Mouse (Mus musculus): ENCODE measurements around the gene Arl4d. TPM values are rescaled to one million over a fixed set of nuclear protein-coding genes. Genes with fewer than 3 reads are reported as not detected.

The Arl4d gene
- polyA plus RNA-seq, 1 experiment from 2014 or later = 4.9 TPM

DNA sequence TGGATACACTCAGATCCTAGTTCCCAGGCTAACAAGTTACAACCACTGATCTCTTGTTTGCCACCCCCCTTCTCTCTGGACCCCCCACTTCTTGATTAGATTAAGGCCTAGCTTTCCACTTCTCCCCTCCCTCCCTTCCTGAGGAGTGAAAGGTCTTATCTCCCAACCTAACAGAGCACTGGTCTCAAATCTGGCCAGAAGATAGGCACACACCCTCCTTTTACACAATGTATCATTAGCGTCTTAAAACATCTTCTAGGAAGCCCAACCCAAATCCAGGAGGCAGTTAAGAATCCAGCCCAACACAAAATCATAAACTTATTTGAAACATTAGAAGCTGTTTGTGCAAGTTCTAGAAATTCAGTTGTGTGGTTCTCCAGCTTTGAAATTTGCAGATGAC, 5.0 kb downstream of the Arl4d start:
- H3K27ac ChIP-seq = no peak overlapping the region

DNA sequence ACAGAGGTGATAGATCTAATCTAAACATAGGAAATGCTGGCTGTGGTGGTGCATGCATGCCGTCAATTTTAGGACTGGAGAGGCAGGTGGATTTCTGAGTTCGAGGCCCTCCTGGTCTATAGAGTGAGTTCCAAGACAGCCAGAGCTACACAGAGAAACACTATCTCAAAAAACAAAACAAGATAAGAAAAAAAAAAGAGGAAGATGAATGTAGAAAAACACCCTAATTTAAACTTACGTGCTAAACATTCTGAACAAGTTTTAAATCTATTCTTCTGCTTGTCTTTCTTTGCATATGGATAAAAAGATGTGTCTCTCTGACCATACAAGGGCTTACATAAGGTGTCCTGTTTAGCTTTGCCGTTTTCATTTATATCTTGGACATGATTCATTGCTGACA, 5.9 kb downstream of the Arl4d start:
- Histone ChIP-seq H3K36me3 (no peaks in the 10 kb centered on the region), H3K4me2 (no peak overlapping the region), H3K27ac (no peak overlapping the region), H3K4me3 (no peak overlapping the region), H3K4me1 (peaks cover 30% of the 10 kb centered on the region), H3K9ac (no peak overlapping the region), H3K27me3 (no peaks in the 10 kb centered on the region), H3K9me3 (no peaks in the 10 kb centered on the region)
- 74% methylated on average over 4 of the region's 4 CpGs for WGBS
- no peak for ATAC-seq (ENCODE audit: borderline replicate concordance, extremely low read depth, low FRiP score, low TSS enrichment)

More for the DNA sequence above, 5.0 kb downstream of the Arl4d start:
- H3K9ac ChIP-seq = no peak overlapping the region
- no peak overlapping the region for H3K4me2 ChIP-seq
- no peak overlapping the region for H3K4me3 ChIP-seq
- H3K36me3 ChIP-seq = no peaks in the 10 kb centered on the region
- ATAC-seq (ENCODE audit: borderline replicate concordance, extremely low read depth, low FRiP score, low TSS enrichment) = no peak
- WGBS = 59% methylated on average over 1 of the region's 1 CpGs
- H3K4me1 ChIP-seq = peaks cover 34% of the 10 kb centered on the region
- no peaks in the 10 kb centered on the region for H3K27me3 ChIP-seq
- H3K9me3 ChIP-seq = no peaks in the 10 kb centered on the region

DNA sequence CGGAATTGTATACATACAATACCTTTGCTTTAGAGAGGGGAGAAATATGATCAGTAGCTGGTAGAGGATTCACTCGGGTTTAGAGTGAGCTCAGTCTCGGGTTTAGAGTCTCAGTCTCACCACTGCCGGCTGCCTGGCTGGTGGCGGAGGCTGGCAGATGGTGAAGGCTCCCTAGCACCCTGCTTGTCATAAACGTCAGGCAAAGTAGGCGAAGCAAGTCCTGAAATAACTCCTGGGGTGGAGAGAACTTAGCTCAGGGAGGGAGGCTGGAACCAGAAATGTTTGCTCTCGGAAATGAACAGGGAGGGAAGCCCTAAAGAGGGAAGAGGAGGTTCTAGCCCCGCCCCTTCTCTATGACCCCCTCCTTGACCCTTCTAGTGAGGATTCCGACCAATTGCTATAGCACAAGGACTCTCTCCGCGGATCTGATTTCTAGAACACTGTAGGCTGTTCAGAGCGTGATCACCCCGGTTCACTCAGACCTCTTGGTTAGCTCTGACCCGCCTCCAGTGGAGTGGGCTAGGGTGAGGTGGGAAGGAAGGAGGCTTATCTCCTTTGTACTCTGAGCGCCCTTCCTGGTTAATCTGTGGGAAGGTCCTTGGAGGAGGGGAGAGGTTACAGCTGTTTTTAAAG, 7.8 kb downstream of the Arl4d start:
- 11% methylated on average over 16 of the region's 16 CpGs for WGBS
- ATAC-seq (ENCODE audit: borderline replicate concordance, extremely low read depth, low FRiP score, low TSS enrichment) = peak; percentile 62
- Histone ChIP-seq H3K9me3 (no peaks in the 10 kb centered on the region), H3K36me3 (no peaks in the 10 kb centered on the region), H3K4me2 (peak overlapping the region; percentile 34), H3K9ac (0 out of 2 replicates have a peak overlapping the region, but pooled peaks have one; percentile 2), H3K27me3 (no peaks in the 10 kb centered on the region), H3K27ac (peak overlapping the region; percentile 76), H3K4me3 (no peak overlapping the region), H3K4me1 (peaks cover 20% of the 10 kb centered on the region)

DNA sequence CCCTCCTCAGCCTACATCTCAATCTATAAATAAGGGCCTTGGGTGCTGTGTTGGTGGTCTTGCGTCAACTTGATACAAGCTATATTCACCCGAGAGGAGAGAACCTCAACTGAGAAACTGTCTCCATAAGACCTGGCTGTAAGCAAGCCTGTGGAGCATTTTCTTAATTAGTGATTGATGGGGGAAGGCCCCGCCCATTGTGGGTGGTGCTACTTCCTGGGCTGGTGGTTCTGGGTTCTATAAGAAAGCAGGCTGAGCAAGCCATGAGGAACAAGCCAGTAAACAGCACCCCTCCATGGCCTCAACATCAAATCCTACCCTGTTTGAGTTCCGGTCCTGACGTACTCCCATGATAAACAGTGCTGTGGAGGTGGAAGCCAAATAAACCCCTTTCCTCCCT, 8.8 kb downstream of the Arl4d start:
- no peaks in the 10 kb centered on the region for H3K36me3 ChIP-seq
- H3K4me3 ChIP-seq = no peak overlapping the region
- H3K27me3 ChIP-seq = no peaks in the 10 kb centered on the region
- WGBS = 87% methylated on average over 5 of the region's 5 CpGs
- no peak for ATAC-seq (ENCODE audit: borderline replicate concordance, extremely low read depth, low FRiP score, low TSS enrichment)
- H3K27ac ChIP-seq = 0 out of 2 replicates have a peak overlapping the region, but pooled peaks have one; percentile 76
- no peak overlapping the region for H3K9ac ChIP-seq
- no peaks in the 10 kb centered on the region for H3K9me3 ChIP-seq
- H3K4me1 ChIP-seq = peaks cover 11% of the 10 kb centered on the region
- H3K4me2 ChIP-seq = no peak overlapping the region

DNA sequence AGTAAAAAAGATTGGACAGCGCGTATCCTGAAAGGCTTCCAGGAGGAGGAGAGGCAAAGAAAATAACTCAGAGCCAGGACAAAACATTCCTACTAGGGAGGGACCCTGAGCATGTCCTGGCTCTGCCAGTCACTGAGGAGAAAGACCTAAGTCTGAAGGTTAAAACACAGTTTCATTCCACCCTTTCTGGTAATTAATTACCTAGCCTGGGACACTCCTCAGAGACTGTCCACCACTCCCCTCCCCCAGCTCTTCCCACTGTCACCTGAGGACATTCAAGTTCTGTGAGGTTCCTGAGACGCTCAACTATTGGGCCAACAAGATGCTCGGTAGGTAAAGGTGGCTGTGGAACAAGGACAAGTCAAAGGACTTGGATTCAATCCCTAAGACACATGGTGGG, 10.0 kb downstream of the Arl4d start:
- no peaks in the 10 kb centered on the region for H3K9me3 ChIP-seq
- 84% methylated on average over 4 of the region's 4 CpGs for WGBS
- peaks cover 8% of the 10 kb centered on the region for H3K4me1 ChIP-seq
- H3K4me2 ChIP-seq = no peak overlapping the region
- H3K9ac ChIP-seq = no peak overlapping the region
- no peak for ATAC-seq (ENCODE audit: borderline replicate concordance, extremely low read depth, low FRiP score, low TSS enrichment)
- H3K4me3 ChIP-seq = no peak overlapping the region
- no peaks in the 10 kb centered on the region for H3K27me3 ChIP-seq
- no peaks in the 10 kb centered on the region for H3K36me3 ChIP-seq
- no peak overlapping the region for H3K27ac ChIP-seq

DNA sequence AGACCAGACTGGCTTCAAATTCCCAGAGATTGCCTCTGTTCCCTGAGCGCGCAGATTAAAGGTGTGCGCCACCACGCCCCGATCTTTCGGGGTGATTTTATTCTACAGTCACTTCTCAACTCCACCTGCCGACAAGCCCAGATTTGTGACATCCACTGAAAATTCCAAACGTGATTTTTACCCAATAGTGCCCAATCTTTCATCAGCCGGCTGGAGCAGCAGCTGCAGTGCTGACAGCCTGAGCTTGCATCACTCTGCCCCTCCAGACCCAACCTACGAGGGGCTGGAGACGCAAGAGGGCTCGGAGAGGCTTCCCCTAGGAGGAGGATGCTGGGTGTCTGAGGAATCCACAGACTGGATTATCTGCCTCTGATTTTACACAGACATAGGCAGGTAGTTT, 12.3 kb downstream of the Arl4d start:
- H3K4me3 ChIP-seq = no peak overlapping the region
- no peak overlapping the region for H3K9ac ChIP-seq
- WGBS = 70% methylated on average over 12 of the region's 12 CpGs
- H3K27me3 ChIP-seq = no peaks in the 10 kb centered on the region
- H3K4me1 ChIP-seq = peaks cover 8% of the 10 kb centered on the region
- H3K27ac ChIP-seq = no peak overlapping the region
- no peaks in the 10 kb centered on the region for H3K9me3 ChIP-seq
- no peaks in the 10 kb centered on the region for H3K36me3 ChIP-seq
- no peak overlapping the region for H3K4me2 ChIP-seq
- ATAC-seq (ENCODE audit: borderline replicate concordance, extremely low read depth, low FRiP score, low TSS enrichment) = no peak

DNA sequence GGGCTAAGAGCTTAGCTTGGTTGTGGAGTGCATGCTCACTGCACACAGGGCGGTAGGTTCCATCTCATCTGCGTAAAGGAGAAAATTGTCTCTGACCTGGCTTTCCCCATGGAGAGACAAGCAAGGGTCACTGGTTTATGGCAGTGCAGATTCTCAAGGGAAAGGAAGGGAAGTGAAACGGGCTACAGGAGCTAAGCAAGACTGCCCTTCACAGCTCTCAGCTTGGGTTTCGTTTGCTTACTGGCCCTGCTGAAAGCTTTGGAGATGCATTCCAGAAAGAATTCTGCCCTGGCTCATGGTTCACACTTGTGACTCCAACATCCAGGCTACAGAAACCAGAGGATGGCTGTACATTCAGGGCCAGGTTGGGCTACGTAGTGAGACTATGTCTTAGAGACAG, 13.4 kb downstream of the Arl4d start:
- WGBS = 74% methylated on average over 5 of the region's 5 CpGs
- no peak overlapping the region for H3K9ac ChIP-seq
- H3K27ac ChIP-seq = no peak overlapping the region
- H3K4me1 ChIP-seq = no peaks in the 10 kb centered on the region
- no peak for ATAC-seq (ENCODE audit: borderline replicate concordance, extremely low read depth, low FRiP score, low TSS enrichment)
- H3K4me3 ChIP-seq = no peak overlapping the region
- no peak overlapping the region for H3K4me2 ChIP-seq
- H3K36me3 ChIP-seq = no peaks in the 10 kb centered on the region
- no peaks in the 10 kb centered on the region for H3K9me3 ChIP-seq
- H3K27me3 ChIP-seq = no peaks in the 10 kb centered on the region

DNA sequence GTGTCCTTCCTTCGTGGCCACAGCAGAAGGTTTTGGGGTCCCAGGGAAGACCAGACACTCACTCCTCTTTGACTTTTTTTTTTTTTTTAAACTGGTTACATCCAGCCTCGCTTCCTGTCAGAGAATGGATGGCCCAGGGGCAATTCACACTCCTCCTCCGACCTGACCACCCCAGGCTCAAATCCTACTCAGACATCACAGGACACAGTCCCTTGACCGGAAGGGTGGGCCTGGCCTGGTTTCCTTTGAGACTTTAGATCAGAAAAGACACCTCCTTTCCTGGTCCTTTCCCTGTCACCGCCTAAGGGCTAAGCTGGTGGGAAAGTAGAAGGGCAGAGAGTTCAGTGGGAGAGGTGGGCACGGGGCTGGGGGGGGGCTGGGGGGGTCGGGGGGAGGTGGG, 14.6 kb downstream of the Arl4d start:
- ATAC-seq (ENCODE audit: borderline replicate concordance, extremely low read depth, low FRiP score, low TSS enrichment) = no peak
- Histone ChIP-seq H3K4me3 (no peak overlapping the region), H3K9ac (no peak overlapping the region), H3K4me2 (no peak overlapping the region), H3K27ac (no peak overlapping the region), H3K36me3 (no peaks in the 10 kb centered on the region), H3K27me3 (no peaks in the 10 kb centered on the region), H3K9me3 (no peaks in the 10 kb centered on the region), H3K4me1 (no peaks in the 10 kb centered on the region)
- 41% methylated on average over 5 of the region's 7 CpGs for WGBS

DNA sequence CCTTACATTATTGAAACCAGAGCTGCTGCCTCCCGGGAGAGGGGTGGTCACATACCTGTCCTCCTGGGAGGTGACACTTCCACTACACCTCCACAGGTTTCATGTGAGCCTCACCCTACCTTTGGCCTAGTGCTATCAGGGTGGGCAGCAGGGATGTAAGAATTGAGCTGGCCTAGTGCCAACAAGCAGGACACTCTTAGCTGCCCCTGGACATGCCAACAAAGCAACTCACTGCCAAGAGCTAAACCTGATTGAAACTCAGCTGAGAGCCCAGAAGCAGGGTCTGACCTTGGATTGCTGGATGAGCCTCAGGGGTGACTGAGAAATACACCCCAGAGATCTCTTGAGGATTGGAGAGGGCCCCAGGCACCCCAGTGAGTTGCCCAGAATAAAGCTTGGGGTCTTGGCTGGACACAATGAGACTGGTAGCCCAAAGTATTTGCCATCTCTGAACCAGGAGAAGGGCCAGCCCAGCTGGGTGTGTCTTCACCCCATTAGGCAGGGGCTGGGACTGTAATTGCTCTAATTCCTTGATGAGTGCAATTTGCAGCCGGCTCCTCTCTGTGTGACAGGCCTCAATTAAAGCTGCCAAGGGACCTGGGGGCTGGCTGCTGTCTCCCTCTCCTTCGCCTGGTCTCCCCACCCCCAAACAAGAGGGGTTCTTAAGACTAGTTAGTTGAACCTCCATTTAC, 15.4 kb downstream of the Arl4d start:
- 46% methylated on average over 3 of the region's 3 CpGs for whole genome bisulfite sequencing
- no peaks in the 10 kb centered on the region for H3K9me3 ChIP-seq
- no peaks in the 10 kb centered on the region for H3K27me3 ChIP-seq
- H3K9ac ChIP-seq = no peak overlapping the region
- no peak overlapping the region for H3K4me3 ChIP-seq
- H3K4me2 ChIP-seq = no peak overlapping the region
- no peak overlapping the region for H3K27ac ChIP-seq
- no peaks in the 10 kb centered on the region for H3K4me1 ChIP-seq
- H3K36me3 ChIP-seq = no peaks in the 10 kb centered on the region
- no peak for ATAC-seq (ENCODE audit: borderline replicate concordance, extremely low read depth, low FRiP score, low TSS enrichment)

DNA sequence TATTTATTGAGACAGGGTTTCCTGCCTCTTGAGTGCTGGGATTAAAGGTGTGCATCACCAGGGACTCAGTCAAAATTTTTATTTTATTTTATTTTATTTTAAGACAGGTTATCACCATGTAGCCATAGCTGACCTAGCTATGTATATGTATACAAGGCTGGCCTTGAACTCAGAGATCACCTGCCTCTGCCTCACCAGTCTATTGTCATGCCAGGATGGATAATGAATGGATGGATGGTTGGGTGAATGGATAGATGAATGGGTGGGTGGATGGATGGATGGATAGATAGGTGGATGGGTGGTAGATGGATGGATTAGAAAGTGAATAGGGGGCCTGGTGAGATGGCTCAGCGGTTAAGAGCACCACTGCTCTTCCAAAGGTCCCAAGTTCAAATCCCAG, 16.6 kb downstream of the Arl4d start:
- Histone ChIP-seq H3K9me3 (no peaks in the 10 kb centered on the region), H3K27me3 (no peaks in the 10 kb centered on the region), H3K4me2 (no peak overlapping the region), H3K4me3 (no peak overlapping the region), H3K27ac (no peak overlapping the region), H3K9ac (no peak overlapping the region), H3K36me3 (no peaks in the 10 kb centered on the region), H3K4me1 (no peaks in the 10 kb centered on the region)
- ATAC-seq (ENCODE audit: borderline replicate concordance, extremely low read depth, low FRiP score, low TSS enrichment) = no peak
- WGBS = 87% methylated on average over 1 of the region's 1 CpGs

DNA sequence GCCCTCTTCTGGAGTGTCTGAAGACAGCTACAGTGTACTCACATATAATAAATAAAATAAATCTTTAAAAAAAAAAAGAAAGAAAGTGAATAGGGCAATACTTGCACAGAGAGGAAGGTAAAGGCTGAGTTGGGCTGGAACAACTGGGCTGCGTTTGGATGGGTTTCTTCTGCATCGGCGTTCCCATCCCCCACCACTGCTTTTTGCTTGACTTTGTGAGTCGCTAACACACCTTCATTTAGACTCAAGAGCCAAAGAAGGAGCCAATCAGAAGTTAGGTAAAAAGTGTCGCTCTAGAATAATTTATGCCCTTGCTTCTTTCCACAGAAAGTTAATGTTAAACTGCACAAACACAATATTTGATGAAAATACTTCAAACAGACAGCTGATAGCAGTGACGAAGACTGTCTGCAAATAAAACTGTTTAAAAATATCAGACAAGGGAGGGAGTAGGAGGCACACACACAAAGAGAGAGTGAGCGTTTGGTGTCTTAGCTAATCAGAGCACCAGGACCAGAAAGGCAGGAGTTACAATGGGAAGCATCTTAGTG, 17.1 kb downstream of the Arl4d start:
- no peak overlapping the region for H3K27ac ChIP-seq
- no peaks in the 10 kb centered on the region for H3K27me3 ChIP-seq
- H3K36me3 ChIP-seq = no peaks in the 10 kb centered on the region
- no peak overlapping the region for H3K4me2 ChIP-seq
- peaks cover 4% of the 10 kb centered on the region for H3K4me1 ChIP-seq
- no peak for ATAC-seq (ENCODE audit: borderline replicate concordance, extremely low read depth, low FRiP score, low TSS enrichment)
- no peak overlapping the region for H3K9ac ChIP-seq
- no peaks in the 10 kb centered on the region for H3K9me3 ChIP-seq
- no peak overlapping the region for H3K4me3 ChIP-seq
- WGBS = 54% methylated on average over 7 of the region's 7 CpGs

Data from lung, embryonic 15.5 days (tissue).